In genomic region chrX:13845141-13845857, GRCm38 (mm10) we compare ENCODE assay signal across 8 mouse cellular contexts. TPM values are rescaled to one million over a fixed set of nuclear protein-coding genes. Genes with fewer than 3 reads are reported as not detected.
DNase-seq lines count a peak whose midpoint lies in the region; ATAC-seq and TF ChIP-seq lines count a peak whose summit lies in the region.

No protein-coding gene starts in this region.

- H3K4me1 ChIP-seq in MEL (ENCODE audit: control insufficient read depth in 1 of 2, insufficient read depth in 2 of 2, low read length in 2 of 2): peaks cover 9 to 10% of the 10 kb centered on the region in 2 experiments; a peak in 3 of 4 replicates
- no peaks in the 10 kb centered on the region for H3K4me1 ChIP-seq in forebrain, embryonic 10.5 days
- no peaks in the 10 kb centered on the region for H3K4me1 ChIP-seq in hindbrain, embryonic 11.5 days (replicated peaks; ENCODE audit: control insufficient read depth, insufficient read depth, low read length)
- no peaks in the 10 kb centered on the region for H3K4me1 ChIP-seq in stomach, postnatal 0 days (replicated peaks; ENCODE audit: control insufficient read depth, insufficient read depth)

- no peak overlapping the region for H3K27ac ChIP-seq in MEL (ENCODE audit: control insufficient read depth, low read depth, low read length)
- H3K27ac ChIP-seq in forebrain, embryonic 10.5 days: peak overlapping the region; percentile 92
- peak overlapping the region; percentile 94 for H3K27ac ChIP-seq in hindbrain, embryonic 11.5 days (ENCODE audit: low read depth, low read length)
- H3K27ac ChIP-seq in left cerebral cortex, adult 2 months: peak overlapping the region; percentile 77
- peak overlapping the region; percentile 87 for H3K27ac ChIP-seq in stomach, postnatal 0 days (replicated peaks)

- no peak for TF ChIP-seq EP300 in MEL (IDR thresholded peaks at IDR 0.05; ENCODE audit: low read depth in 1 of 2, low read length in 2 of 2)
- TF ChIP-seq EP300 in stomach, postnatal 0 days (optimal IDR thresholded peaks at IDR 0.05): no peak

- peaks cover 0 to 6% of the 10 kb centered on the region in 2 experiments; a peak in 2 of 4 replicates for H3K36me3 ChIP-seq in MEL (ENCODE audit: control insufficient read depth in 1 of 2, insufficient read depth in 2 of 2, low read length in 2 of 2)
- H3K36me3 ChIP-seq in forebrain, embryonic 10.5 days (replicated peaks): no peaks in the 10 kb centered on the region
- no peaks in the 10 kb centered on the region for H3K36me3 ChIP-seq in hindbrain, embryonic 11.5 days (ENCODE audit: control insufficient read depth, insufficient read depth, low read length)
- no peaks in the 10 kb centered on the region for H3K36me3 ChIP-seq in stomach, postnatal 0 days (ENCODE audit: control insufficient read depth, insufficient read depth, low read length)

- TF ChIP-seq RAD21 in MEL (IDR thresholded peaks at IDR 0.05; ENCODE audit: low read depth, low read length): no peak

- peak overlapping the region; percentile 89 to 91 for H3K4me3 ChIP-seq in MEL (ENCODE audit: control insufficient read depth in 1 of 2, insufficient read depth in 1 of 2, low read depth in 2 of 2, low read length in 2 of 2)
- peak overlapping the region; percentile 65 for H3K4me3 ChIP-seq in forebrain, embryonic 10.5 days
- peak overlapping the region; percentile 57 for H3K4me3 ChIP-seq in hindbrain, embryonic 11.5 days (ENCODE audit: low read depth, low read length)
- peak overlapping the region; percentile 52 for H3K4me3 ChIP-seq in left cerebral cortex, adult 2 months
- peak overlapping the region; percentile 58 for H3K4me3 ChIP-seq in stomach, postnatal 0 days (ENCODE audit: low read depth, low read length)

- intact Hi-C loops in left cerebral cortex, adult 2 months (cut with DNase I): loop anchor here (5.0 to 10.0 kb wide), 4 partner anchors 72 to 1000 kb away; no protein-coding TSS in a partner anchor

- H3K27me3 ChIP-seq in MEL (ENCODE audit: control insufficient read depth in 1 of 2, insufficient read depth in 2 of 2, low read length in 2 of 2): no peaks in the 10 kb centered on the region
- no peaks in the 10 kb centered on the region for H3K27me3 ChIP-seq in forebrain, embryonic 10.5 days (ENCODE audit: poor library complexity, severe bottlenecking)
- H3K27me3 ChIP-seq in hindbrain, embryonic 11.5 days (ENCODE audit: control insufficient read depth, insufficient read depth, low read length): no peaks in the 10 kb centered on the region
- no peaks in the 10 kb centered on the region for H3K27me3 ChIP-seq in stomach, postnatal 0 days (ENCODE audit: control insufficient read depth, insufficient read depth, low read length)

- DNase-seq in cerebellum, postnatal 25 days: peak; percentile 37 to 39
- DNase-seq in cerebellum, adult 9-11 months: no peak
- DNase-seq in MEL (ENCODE audit: low read depth, low spot score): peak; percentile 60
- DNase-seq in forebrain, embryonic 10.5 days (ENCODE audit: extremely low spot score, low spot score): no peak
- peak; percentile 48 for DNase-seq in hindbrain, embryonic 11.5 days (ENCODE audit: low spot score)
- peak; percentile 8 to 18 for DNase-seq in left cerebral cortex, adult 2 months (ENCODE audit: extremely low spot score in 1 of 2, low spot score in 2 of 2)
- peak; percentile 13 for DNase-seq in mesoderm, embryonic 11.5 days (ENCODE audit: low read depth, low spot score)
- DNase-seq in stomach, postnatal 0 days (ENCODE audit: low spot score): peak; percentile 17

- no peak for TF ChIP-seq POLR2A in MEL (IDR thresholded peaks at IDR 0.05; ENCODE audit: control insufficient read depth in 1 of 2, insufficient read depth in 1 of 2, low read depth in 1 of 2, low read length in 2 of 2, poor library complexity in 1 of 2)

- H3K9me3 ChIP-seq in MEL (replicated peaks; ENCODE audit: insufficient read depth, low read length): no peaks in the 10 kb centered on the region
- H3K9me3 ChIP-seq in forebrain, embryonic 10.5 days: no peaks in the 10 kb centered on the region; the same call in 1 of the 2 replicates
- no peaks in the 10 kb centered on the region for H3K9me3 ChIP-seq in hindbrain, embryonic 11.5 days (ENCODE audit: control insufficient read depth, low read length)
- H3K9me3 ChIP-seq in stomach, postnatal 0 days (ENCODE audit: control insufficient read depth, low read length): no peaks in the 10 kb centered on the region

- peak; percentile 0; the same call in 1 of the 2 replicates for ATAC-seq in hindbrain, embryonic 11.5 days (ENCODE audit: low FRiP score)
- no peak for ATAC-seq in stomach, postnatal 0 days (ENCODE audit: low FRiP score, low TSS enrichment)

- H3K79me2 ChIP-seq in MEL (ENCODE audit: control insufficient read depth, insufficient read depth, low read length, poor library complexity): peaks cover 8% of the 10 kb centered on the region

- no peak for TF ChIP-seq CTCF in MEL (IDR thresholded peaks at IDR 0.05 in 2 of 3, conservative IDR thresholded peaks at IDR 0.05 in 1 of 3; ENCODE audit: control insufficient read depth in 1 of 3, insufficient read depth in 1 of 3, low read depth in 2 of 3, low read length in 3 of 3, poor library complexity in 1 of 3, severe bottlenecking in 1 of 3)
- TF ChIP-seq CTCF in left cerebral cortex, adult 2 months (IDR thresholded peaks at IDR 0.05): no peak
- no peak for TF ChIP-seq CTCF in stomach, postnatal 0 days (IDR thresholded peaks at IDR 0.05; ENCODE audit: low read depth)

- H3K9ac ChIP-seq in MEL (ENCODE audit: control insufficient read depth, low read depth, low read length, poor library complexity, severe bottlenecking): peak overlapping the region; percentile 82
- peak overlapping the region; percentile 79 for H3K9ac ChIP-seq in hindbrain, embryonic 11.5 days (ENCODE audit: low read depth, low read length)
- H3K9ac ChIP-seq in stomach, postnatal 0 days (ENCODE audit: low read length): peak overlapping the region; percentile 69

- peak overlapping the region; percentile 33 for H3K4me2 ChIP-seq in hindbrain, embryonic 11.5 days (replicated peaks; ENCODE audit: low read depth, low read length)
- peak overlapping the region; percentile 53 for H3K4me2 ChIP-seq in stomach, postnatal 0 days (replicated peaks; ENCODE audit: low read depth)

- WGBS in forebrain, embryonic 10.5 days: 20% methylated on average over 22 of the region's 22 CpGs
- 21% methylated on average over 22 of the region's 22 CpGs for WGBS in hindbrain, embryonic 11.5 days
- WGBS in stomach, postnatal 0 days: 28% methylated on average over 22 of the region's 22 CpGs

TF ChIP-seq in MEL, 35 proteins besides CTCF, POLR2A, EP300 and RAD21:
- no peak for TF ChIP-seq CHD2 (IDR thresholded peaks at IDR 0.05; ENCODE audit: low read length)
- TF ChIP-seq MXI1 (IDR thresholded peaks at IDR 0.05; ENCODE audit: low read depth, low read length): peak; percentile 51; the same call in 1 of the 2 replicates
- no peak for TF ChIP-seq HCFC1 (IDR thresholded peaks at IDR 0.05; ENCODE audit: low read depth, low read length)
- no peak for TF ChIP-seq POLR2AphosphoS2 (IDR thresholded peaks at IDR 0.05; ENCODE audit: low read length)
- peak; percentile 68; the same call in 1 of the 2 replicates for TF ChIP-seq RCOR1 (IDR thresholded peaks at IDR 0.05; ENCODE audit: low read depth, low read length)
- no peak for TF ChIP-seq ELF1 (IDR thresholded peaks at IDR 0.05; ENCODE audit: low read depth, low read length)
- peak; percentile 77 for TF ChIP-seq TBP (IDR thresholded peaks at IDR 0.05; ENCODE audit: low read depth, low read length)
- TF ChIP-seq USF1 (IDR thresholded peaks at IDR 0.05; ENCODE audit: low read depth, low read length): no peak
- TF ChIP-seq ETS1 (IDR thresholded peaks at IDR 0.05; ENCODE audit: low read depth, low read length): 0 out of 2 replicates have a peak, but pooled peaks have one; percentile 6
- TF ChIP-seq MYB (IDR thresholded peaks at IDR 0.05; ENCODE audit: low read depth, low read length): no peak
TF ChIP-seq in MEL: peak in this region for 4.

RNA-seq across cellular contexts. Expression of gene Cask, which starts 5.9 kb away (rescaled TPM):
- 9.4 and 10.6 TPM in 2 replicates for total RNA-seq in MEL (2012; rRNA removed)
- 10 to 100 TPM in 1 of 2 experiments, not detected in 1; 13.3 TPM for polyA plus RNA-seq in MEL (2012; ENCODE audit: insufficient read depth in 1 of 2, insufficient read length in 2 of 2, low read depth in 1 of 2, low replicate concordance in 2 of 2, missing spikeins in 1 of 2)
- polyA plus RNA-seq in forebrain, embryonic 10.5 days (2016; fragmentation: Nextera tagmentation; extraction: Ambion mirVana): 11.6 and 12.3 TPM in 2 replicates
- polyA plus RNA-seq in hindbrain, embryonic 11.5 days (2014; fragmentation: Nextera tagmentation; extraction: Ambion mirVana): 22.1 and 29.6 TPM in 2 replicates
- total RNA-seq in left cerebral cortex, adult 2 months (2021): 100 to 1,000 TPM; 105 to 107 TPM
- polyA plus RNA-seq in stomach, postnatal 0 days (2015; fragmentation: Nextera tagmentation; extraction: Ambion mirVana): 9.3 and 11.1 TPM in 2 replicates

Comparison
In these comparisons a context has a peak if more than half of its experiments do, and no peak if none do; other contexts are left out.
1. DNase-seq: peak in cerebellum, postnatal 25 days (2 of 2), MEL (single experiment), hindbrain, embryonic 11.5 days (single experiment), left cerebral cortex, adult 2 months (2 of 2), mesoderm, embryonic 11.5 days (single experiment) and stomach, postnatal 0 days (single experiment); none in cerebellum, adult 9-11 months (single experiment) and forebrain, embryonic 10.5 days (single experiment).
2. Peak in every context shown above with its lines, with median percentiles within 50 percentile points of each other: H3K4me3 ChIP-seq and H3K9ac ChIP-seq.